Mouse (Mus musculus): ENCODE measurements at regions not wholly inside any gene's neighbourhood (a gene's known extent, or its start where the extent isn't known, plus 50 kb on each side); places are given as distances from the start of the nearest gene placed in this dataset.

- WGBS = 45% methylated on average over 12 of the region's 12 CpGs
- TF ChIP-seq EP300 (IDR thresholded peaks at IDR 0.05) (no peak), CTCF (IDR thresholded peaks at IDR 0.05) (no peak)
- H3K27me3 ChIP-seq (replicated peaks; ENCODE audit: insufficient read depth, low read length) = no peaks in the 10 kb centered on the region
- no peaks in the 10 kb centered on the region for H3K36me3 ChIP-seq (ENCODE audit: insufficient read depth, low read length)
- H3K4me1 ChIP-seq (ENCODE audit: insufficient read depth, low read depth, low read length) = no peaks in the 10 kb centered on the region
- no peak overlapping the region for H3K4me3 ChIP-seq (ENCODE audit: low read depth, low read length)
- no peaks in the 10 kb centered on the region for H3K9me3 ChIP-seq (ENCODE audit: low read length)
- H3K4me2 ChIP-seq (replicated peaks; ENCODE audit: low read depth, low read length) = no peak overlapping the region
- H3K27ac ChIP-seq (ENCODE audit: low read length) = no peak overlapping the region
- ATAC-seq = no peak
- no peak overlapping the region for H3K9ac ChIP-seq (replicated peaks; ENCODE audit: low read depth)
- DNase-seq (ENCODE audit: low spot score) = no peak
These were observed 134.9 kb upstream of the Ccnd2 start for GRCm38 (mm10) chr6:127286681-127287476.

- Histone ChIP-seq H3K36me3 (ENCODE audit: insufficient read depth, low read length) (no peaks in the 10 kb centered on the region), H3K27me3 (replicated peaks; ENCODE audit: insufficient read depth, low read length) (no peaks in the 10 kb centered on the region), H3K9ac (replicated peaks; ENCODE audit: low read depth) (no peak overlapping the region), H3K9me3 (ENCODE audit: low read length) (no peaks in the 10 kb centered on the region), H3K4me3 (ENCODE audit: low read depth, low read length) (no peak overlapping the region), H3K27ac (ENCODE audit: low read length) (no peak overlapping the region), H3K4me2 (replicated peaks; ENCODE audit: low read depth, low read length) (no peak overlapping the region), H3K4me1 (ENCODE audit: insufficient read depth, low read depth, low read length) (no peaks in the 10 kb centered on the region)
- WGBS = 84% methylated on average over 3 of the region's 3 CpGs
- ATAC-seq = no peak
- no peak for TF ChIP-seq EP300 (IDR thresholded peaks at IDR 0.05)
- no peak for DNase-seq (ENCODE audit: low spot score)
These were observed 137.0 kb upstream of the Ccnd2 start for GRCm38 (mm10) chr6:127288946-127289345.

- Histone ChIP-seq H3K27ac (ENCODE audit: low read length) (no peak overlapping the region), H3K9ac (replicated peaks; ENCODE audit: low read depth) (no peak overlapping the region), H3K9me3 (ENCODE audit: low read length) (no peaks in the 10 kb centered on the region), H3K4me3 (ENCODE audit: low read depth, low read length) (no peak overlapping the region), H3K36me3 (ENCODE audit: insufficient read depth, low read length) (no peaks in the 10 kb centered on the region), H3K27me3 (replicated peaks; ENCODE audit: insufficient read depth, low read length) (no peaks in the 10 kb centered on the region), H3K4me1 (ENCODE audit: insufficient read depth, low read depth, low read length) (no peaks in the 10 kb centered on the region), H3K4me2 (replicated peaks; ENCODE audit: low read depth, low read length) (no peak overlapping the region)
- ATAC-seq (no peak), DNase-seq (ENCODE audit: low spot score) (no peak)
- WGBS = 24% methylated on average over 7 of the region's 7 CpGs
- TF ChIP-seq CTCF (IDR thresholded peaks at IDR 0.05) (no peak), EP300 (IDR thresholded peaks at IDR 0.05) (no peak)
These were observed 139.9 kb upstream of the Ccnd2 start for GRCm38 (mm10) chr6:127291937-127292336.

GRCm38 (mm10) chr6:127293829-127294228 is 141.8 kb upstream of the Ccnd2 start:
- ATAC-seq = no peak
- DNase-seq (ENCODE audit: low spot score) = no peak
- Histone ChIP-seq H3K27ac (ENCODE audit: low read length) (no peak overlapping the region), H3K4me2 (replicated peaks; ENCODE audit: low read depth, low read length) (no peak overlapping the region), H3K4me1 (ENCODE audit: insufficient read depth, low read depth, low read length) (no peaks in the 10 kb centered on the region), H3K4me3 (ENCODE audit: low read depth, low read length) (no peak overlapping the region), H3K9me3 (ENCODE audit: low read length) (no peaks in the 10 kb centered on the region), H3K36me3 (ENCODE audit: insufficient read depth, low read length) (no peaks in the 10 kb centered on the region), H3K9ac (replicated peaks; ENCODE audit: low read depth) (no peak overlapping the region), H3K27me3 (replicated peaks; ENCODE audit: insufficient read depth, low read length) (no peaks in the 10 kb centered on the region)
- 66% methylated on average over 2 of the region's 2 CpGs for WGBS
- TF ChIP-seq CTCF (IDR thresholded peaks at IDR 0.05) (no peak), EP300 (IDR thresholded peaks at IDR 0.05) (no peak)

- H3K4me2 ChIP-seq (replicated peaks; ENCODE audit: low read depth, low read length) = no peak overlapping the region
- H3K9ac ChIP-seq (replicated peaks; ENCODE audit: low read depth) = no peak overlapping the region
- no peak overlapping the region for H3K27ac ChIP-seq (ENCODE audit: low read length)
- H3K27me3 ChIP-seq (replicated peaks; ENCODE audit: insufficient read depth, low read length) = no peaks in the 10 kb centered on the region
- no peak for DNase-seq (ENCODE audit: low spot score)
- ATAC-seq = no peak
- WGBS = 65% methylated on average over 7 of the region's 7 CpGs
- H3K4me1 ChIP-seq (ENCODE audit: insufficient read depth, low read depth, low read length) = no peaks in the 10 kb centered on the region
- TF ChIP-seq EP300 (IDR thresholded peaks at IDR 0.05) = no peak
- TF ChIP-seq CTCF (IDR thresholded peaks at IDR 0.05) = no peak
- no peaks in the 10 kb centered on the region for H3K36me3 ChIP-seq (ENCODE audit: insufficient read depth, low read length)
- H3K4me3 ChIP-seq (ENCODE audit: low read depth, low read length) = no peak overlapping the region
- H3K9me3 ChIP-seq (ENCODE audit: low read length) = no peaks in the 10 kb centered on the region
These were observed 146.1 kb upstream of the Ccnd2 start for GRCm38 (mm10) chr6:127298105-127298504.

- 49% methylated on average over 9 of the region's 9 CpGs for WGBS
- DNase-seq (ENCODE audit: low spot score) = no peak
- no peak overlapping the region for H3K27ac ChIP-seq (ENCODE audit: low read length)
- H3K27me3 ChIP-seq (replicated peaks; ENCODE audit: insufficient read depth, low read length) = no peaks in the 10 kb centered on the region
- no peaks in the 10 kb centered on the region for H3K4me1 ChIP-seq (ENCODE audit: insufficient read depth, low read depth, low read length)
- no peak for TF ChIP-seq EP300 (IDR thresholded peaks at IDR 0.05)
- TF ChIP-seq CTCF (IDR thresholded peaks at IDR 0.05) = no peak
- no peak overlapping the region for H3K4me2 ChIP-seq (replicated peaks; ENCODE audit: low read depth, low read length)
- H3K9ac ChIP-seq (replicated peaks; ENCODE audit: low read depth) = no peak overlapping the region
- H3K9me3 ChIP-seq (ENCODE audit: low read length) = no peaks in the 10 kb centered on the region
- no peak overlapping the region for H3K4me3 ChIP-seq (ENCODE audit: low read depth, low read length)
- no peak for ATAC-seq
- H3K36me3 ChIP-seq (ENCODE audit: insufficient read depth, low read length) = no peaks in the 10 kb centered on the region
These were observed 135.2 kb upstream of the Parp11 start for GRCm38 (mm10) chr6:127311192-127312054.

All from lung, postnatal 0 days (tissue).